Mouse (Mus musculus) testis, adult 2 months (tissue): ENCODE results near the gene Rybp. TPM values are rescaled to one million over a fixed set of nuclear protein-coding genes. Genes with fewer than 3 reads are reported as not detected.

Source experiments
- H3K27ac ChIP-seq: fragments of 200-500 bp; 2 replicates; pipeline ENCODE4 v1.5.1; 2012; ENCODE audit warnings: low read depth, low read length; ENCODE audit not compliant: control insufficient read depth, insufficient read depth
- H3K27me3 ChIP-seq: fragments of 200-500 bp; 2 replicates; pipeline ENCODE4 v1.6.1; 2012; ENCODE audit warnings: mild to moderate bottlenecking, low read length, moderate library complexity; ENCODE audit not compliant: control insufficient read depth, insufficient read depth
- H3K36me3 ChIP-seq: fragments of 200-500 bp; 2 replicates; pipeline ENCODE4 v1.6.1; 2012; ENCODE audit warnings: mild to moderate bottlenecking, low read length; ENCODE audit not compliant: control insufficient read depth, insufficient read depth
- H3K4me1 ChIP-seq: fragments of 200-500 bp; 2 replicates; pipeline ENCODE4 v1.6.1; 2012; ENCODE audit warnings: low read length; ENCODE audit not compliant: control insufficient read depth, insufficient read depth
- H3K4me3 ChIP-seq: fragments of 200-500 bp; 2 replicates; pipeline ENCODE4 v1.5.1; 2012; ENCODE audit warnings: low read depth, mild to moderate bottlenecking, low read length, moderate library complexity, mixed read lengths; ENCODE audit not compliant: control insufficient read depth
- CTCF ChIP-seq: fragments of 200-500 bp; IDR thresholded peaks from 2 replicates; pipeline ENCODE4 v1.5.1; 2012; ENCODE audit warnings: low read depth, mild to moderate bottlenecking, inconsistent platforms, low read length, moderate library complexity; ENCODE audit not compliant: control insufficient read depth, insufficient read depth, insufficient replicate concordance
- POLR2A ChIP-seq: fragments of 200-500 bp; IDR thresholded peaks from 2 replicates; pipeline ENCODE4 v1.6.1; 2012; ENCODE audit warnings: low read depth, mild to moderate bottlenecking, inconsistent platforms, low read length, moderate library complexity; ENCODE audit not compliant: control insufficient read depth
- polyA plus RNA-seq: library from polyadenylated mRNA; depleted of rRNA; stranded (reverse); fragments of >200 nt; gene quantifications from 2 replicates; pipeline ENCODE4 v1.2.3, GENCODE M21; 2012

Gene Rybp
- polyA plus RNA-seq, 1 experiment = 43.4 TPM

GRCm38 (mm10) chr6:100270765-100271164 lies 16.5 kb downstream of the Rybp start:
- no peaks in the 10 kb centered on the region for H3K36me3 ChIP-seq
- H3K4me1 ChIP-seq = 0 out of 2 replicates have a peak, but pooled peaks cover 2% of the 10 kb centered on the region
- no peak overlapping the region for H3K4me3 ChIP-seq
- TF ChIP-seq POLR2A = no peak
- no peak for TF ChIP-seq CTCF
- H3K27me3 ChIP-seq = no peaks in the 10 kb centered on the region
- H3K27ac ChIP-seq = no peak overlapping the region

- Histone ChIP-seq H3K27me3 (no peaks in the 10 kb centered on the region), H3K4me3 (no peak overlapping the region), H3K4me1 (no peaks in the 10 kb centered on the region), H3K36me3 (no peaks in the 10 kb centered on the region), H3K27ac (no peak overlapping the region)
- TF ChIP-seq CTCF = no peak
- TF ChIP-seq POLR2A = no peak
Measured at GRCm38 (mm10) chr6:100259607-100260006, 27.7 kb downstream of the Rybp start.

- TF ChIP-seq POLR2A = no peak
- TF ChIP-seq CTCF = no peak
- H3K27me3 ChIP-seq = no peaks in the 10 kb centered on the region
- no peak overlapping the region for H3K27ac ChIP-seq
- no peaks in the 10 kb centered on the region for H3K36me3 ChIP-seq
- H3K4me3 ChIP-seq = no peak overlapping the region
- no peaks in the 10 kb centered on the region for H3K4me1 ChIP-seq
Measured at GRCm38 (mm10) chr6:100258278-100258677, 29.0 kb downstream of the Rybp start.

GRCm38 (mm10) chr6:100255411-100255810 lies 31.9 kb downstream of the Rybp start:
- no peak for TF ChIP-seq POLR2A
- TF ChIP-seq CTCF = no peak

GRCm38 (mm10) chr6:100254671-100255070 lies 32.6 kb downstream of the Rybp start:
- Histone ChIP-seq H3K36me3 (no peaks in the 10 kb centered on the region), H3K27ac (no peak overlapping the region), H3K4me3 (no peak overlapping the region), H3K4me1 (no peaks in the 10 kb centered on the region), H3K27me3 (no peaks in the 10 kb centered on the region)
- TF ChIP-seq CTCF = no peak

More at GRCm38 (mm10) chr6:100255411-100255810, 31.9 kb downstream of the Rybp start:
- Histone ChIP-seq H3K36me3 (no peaks in the 10 kb centered on the region), H3K4me3 (no peak overlapping the region), H3K4me1 (no peaks in the 10 kb centered on the region), H3K27me3 (no peaks in the 10 kb centered on the region), H3K27ac (no peak overlapping the region)

- Histone ChIP-seq H3K4me3 (no peak overlapping the region), H3K27me3 (no peaks in the 10 kb centered on the region), H3K36me3 (no peaks in the 10 kb centered on the region), H3K27ac (no peak overlapping the region), H3K4me1 (no peaks in the 10 kb centered on the region)
- no peak for TF ChIP-seq POLR2A
- TF ChIP-seq CTCF = no peak
Measured at GRCm38 (mm10) chr6:100244474-100244873, 42.8 kb downstream of the Rybp start.

- no peak for TF ChIP-seq POLR2A
- TF ChIP-seq CTCF = no peak
- Histone ChIP-seq H3K36me3 (no peaks in the 10 kb centered on the region), H3K4me1 (no peaks in the 10 kb centered on the region; the same call in 1 of the 2 replicates), H3K27me3 (no peaks in the 10 kb centered on the region), H3K4me3 (no peak overlapping the region), H3K27ac (no peak overlapping the region)
Measured at GRCm38 (mm10) chr6:100235036-100235435, 52.2 kb downstream of the Rybp start.

- no peaks in the 10 kb centered on the region; the same call in 1 of the 2 replicates for H3K4me1 ChIP-seq
- TF ChIP-seq POLR2A = no peak
Measured at GRCm38 (mm10) chr6:100233522-100233921, 53.8 kb downstream of the Rybp start.

More at GRCm38 (mm10) chr6:100233522-100233921, 53.8 kb downstream of the Rybp start:
- no peaks in the 10 kb centered on the region for H3K36me3 ChIP-seq
- H3K4me3 ChIP-seq = no peak overlapping the region
- no peaks in the 10 kb centered on the region for H3K27me3 ChIP-seq
- H3K27ac ChIP-seq = no peak overlapping the region
